Mouse (Mus musculus) layer of hippocampus, adult 18-20 months (tissue): ENCODE data around the gene Slc39a5. TPM values are rescaled to one million over a fixed set of nuclear protein-coding genes. Genes with fewer than 3 reads are reported as not detected.

ENCODE experiments used
- DNase-seq, 2 experiments: peaks; one replicate each; pipeline ENCODE4 v3.0.0; 2022; ENCODE audit warnings: low spot score in 2 of 2
- total RNA-seq, 2 experiments: library from RNA; stranded (reverse); gene quantifications; 2 replicates each; pipeline ENCODE4 v1.2.3; 2021

Gene Slc39a5
- total RNA-seq, 2 experiments from 2014 or later: 0.37 TPM; not detected in 1

DNA sequence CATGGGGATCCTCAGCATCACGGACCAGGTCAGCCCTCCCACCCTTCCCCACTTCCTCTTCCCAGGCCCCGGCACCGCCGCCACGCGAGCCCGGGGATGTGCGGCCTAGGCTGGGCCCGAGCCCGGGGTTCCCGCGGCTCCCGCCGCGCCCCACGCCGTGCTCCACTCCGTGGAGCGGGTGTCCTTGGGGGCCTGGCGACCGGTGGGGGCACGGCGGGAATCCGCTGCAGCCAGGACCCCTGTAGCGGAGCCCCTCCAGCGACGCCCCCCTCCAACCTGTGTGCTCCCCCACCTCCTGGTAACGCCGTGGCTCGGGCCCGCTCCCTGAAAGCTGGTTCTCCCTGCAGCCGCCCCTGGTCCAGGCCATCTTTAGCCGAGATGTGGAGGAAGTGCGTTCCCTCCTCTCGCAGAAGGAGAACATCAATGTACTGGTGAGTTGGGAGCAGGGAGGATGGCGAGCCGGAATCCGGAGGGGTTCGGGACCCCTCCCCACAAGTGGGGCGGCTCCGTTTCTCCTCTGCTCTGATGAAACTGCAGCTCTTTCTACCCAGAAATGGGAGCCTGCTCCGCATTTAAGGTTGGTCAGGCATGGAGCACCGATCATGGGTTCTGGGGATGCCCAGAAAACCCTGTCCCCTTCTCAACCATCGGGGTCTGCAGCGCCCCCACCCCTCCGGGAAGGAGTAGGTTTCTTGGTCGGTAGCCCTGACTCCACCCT is 23.6 kb downstream of the Slc39a5 start:
- DNase-seq: no peak

DNA sequence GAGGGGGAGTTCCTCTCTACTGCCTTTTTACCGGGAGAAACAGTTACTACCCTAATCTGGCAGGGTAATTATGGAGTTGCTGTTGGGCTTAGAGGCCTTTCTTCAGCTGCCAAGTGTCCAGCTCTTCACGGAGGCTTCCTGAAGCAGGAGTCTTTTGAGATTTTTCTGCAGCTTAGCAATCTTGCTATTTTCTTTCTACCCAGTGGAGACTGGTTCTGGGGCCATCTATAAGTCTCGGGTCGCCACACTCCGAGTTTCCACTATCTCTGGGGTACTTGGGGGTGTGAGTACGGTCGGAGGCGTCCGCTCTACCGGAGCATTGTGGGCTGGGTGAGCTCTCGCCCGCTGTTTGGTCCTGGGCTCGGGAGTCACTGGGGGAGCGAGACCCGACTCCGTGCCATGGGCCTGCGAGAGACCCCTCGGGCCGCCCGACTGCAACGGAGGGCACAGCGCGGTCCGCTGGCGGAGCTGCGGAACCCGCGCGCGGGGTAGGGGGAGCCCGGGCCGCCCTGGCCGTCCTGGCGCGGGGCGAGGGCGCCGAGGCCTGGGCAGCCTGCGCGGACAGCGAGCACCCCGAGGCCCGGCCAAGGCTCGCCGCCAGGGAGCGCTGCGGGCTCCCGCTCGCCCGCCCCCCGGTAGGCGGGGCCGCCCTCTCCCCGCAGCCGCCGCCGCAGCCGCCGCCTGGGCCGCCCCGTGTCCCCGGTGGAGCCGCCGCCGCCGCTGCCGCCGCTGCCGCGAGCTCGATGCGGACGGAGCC is 24.4 kb downstream of the Slc39a5 start, which contains the start of gene Ankrd52:
Ankrd52 (plus strand) TSS at position 661 of the 757 bp plus-strand sequence.
- DNase-seq: peak; percentile 67 to 81

DNA sequence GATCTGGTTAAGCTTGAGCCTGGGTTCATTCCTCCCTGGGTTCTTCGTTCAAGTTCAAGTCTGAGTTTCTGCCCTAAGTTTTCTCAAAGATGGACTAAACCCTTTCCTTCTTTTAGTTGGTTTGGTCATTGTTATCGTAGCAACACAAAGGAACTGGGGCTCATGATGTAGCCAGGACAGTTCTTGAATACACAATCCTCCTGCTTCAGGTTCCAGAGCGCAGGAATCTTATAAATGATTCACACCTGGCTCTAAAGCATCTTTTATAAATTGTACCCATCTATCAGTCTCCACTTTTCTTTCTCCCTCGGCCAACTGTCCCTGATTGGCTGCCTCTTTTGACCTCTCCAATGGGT is 25.0 kb downstream of the Slc39a5 start:
- DNase-seq: no peak

DNA sequence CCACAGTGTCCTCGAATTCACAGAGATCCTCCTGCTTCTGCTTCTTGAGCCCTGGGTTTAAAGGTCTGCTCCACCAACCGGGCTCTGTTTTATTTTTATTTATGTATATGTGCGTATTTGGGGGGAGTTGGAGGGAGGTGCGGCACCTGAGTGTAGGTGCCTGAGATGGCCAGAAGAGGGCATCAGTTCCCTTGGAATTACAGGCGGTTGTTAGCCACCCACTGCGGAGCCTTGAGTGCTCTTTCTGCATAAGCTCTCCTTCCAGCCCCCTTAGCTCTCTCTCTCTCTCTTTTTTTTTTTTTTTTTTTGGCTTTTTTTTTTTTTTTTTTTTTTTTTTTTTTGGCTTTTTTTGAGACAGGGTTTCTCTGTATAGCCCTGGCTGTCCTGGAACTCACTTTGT is 26.6 kb downstream of the Slc39a5 start:
- DNase-seq: no peak

DNA sequence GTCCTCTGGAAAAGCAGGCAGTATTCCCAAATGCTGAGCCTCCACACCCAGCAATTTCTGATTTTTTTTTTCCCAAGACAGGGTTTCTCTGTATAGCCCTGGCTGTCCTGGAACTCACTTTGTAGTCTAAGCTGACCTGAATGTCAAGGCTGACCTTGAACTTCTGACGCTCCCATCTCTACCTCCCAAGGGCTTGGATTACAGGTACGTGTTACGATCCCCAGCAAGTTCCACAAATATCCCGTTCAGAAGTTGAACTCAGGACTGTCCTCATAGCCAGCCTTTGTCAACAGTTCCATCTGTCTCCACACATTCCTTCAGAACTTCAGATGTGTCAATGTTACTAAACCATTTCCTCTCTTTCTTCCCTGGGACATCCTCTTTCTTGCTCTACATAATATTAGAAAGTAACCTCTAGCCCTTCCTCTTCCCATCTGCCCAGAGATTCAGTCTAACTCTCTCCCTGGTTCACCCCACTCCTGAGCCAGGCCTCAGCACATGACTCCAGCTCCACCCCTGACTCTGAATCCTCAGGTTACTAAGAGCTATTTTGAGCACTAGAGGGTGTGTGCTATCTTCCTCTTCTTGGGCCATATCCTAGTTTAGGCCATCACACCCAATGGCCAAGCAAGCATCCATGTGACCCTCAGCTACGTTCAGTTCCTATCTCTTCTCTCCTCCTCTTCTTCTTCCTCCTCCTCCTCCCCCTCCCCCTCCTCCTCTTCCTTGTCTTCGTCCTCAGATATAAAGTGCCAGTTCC is 27.9 kb downstream of the Slc39a5 start:
- DNase-seq: no peak

DNA sequence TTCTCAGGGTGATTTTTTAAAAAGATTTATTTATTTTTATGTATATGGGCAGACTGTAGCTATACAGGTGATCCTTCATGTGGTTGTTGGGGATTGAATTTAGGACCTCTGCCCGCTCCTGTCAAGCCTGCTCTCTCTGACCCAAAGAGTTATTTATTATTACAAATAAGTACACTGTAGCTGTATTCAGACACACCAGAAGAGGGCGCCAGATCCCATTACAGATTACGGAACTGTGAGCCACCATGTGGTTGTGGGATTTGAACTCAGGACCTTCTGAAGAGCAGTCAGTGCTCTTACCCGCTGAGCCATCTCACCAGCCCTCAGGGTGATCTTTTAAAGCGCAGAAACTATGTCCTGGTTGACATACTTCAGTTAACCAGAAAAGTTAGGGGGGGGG is 28.9 kb downstream of the Slc39a5 start:
- no peak for DNase-seq

DNA sequence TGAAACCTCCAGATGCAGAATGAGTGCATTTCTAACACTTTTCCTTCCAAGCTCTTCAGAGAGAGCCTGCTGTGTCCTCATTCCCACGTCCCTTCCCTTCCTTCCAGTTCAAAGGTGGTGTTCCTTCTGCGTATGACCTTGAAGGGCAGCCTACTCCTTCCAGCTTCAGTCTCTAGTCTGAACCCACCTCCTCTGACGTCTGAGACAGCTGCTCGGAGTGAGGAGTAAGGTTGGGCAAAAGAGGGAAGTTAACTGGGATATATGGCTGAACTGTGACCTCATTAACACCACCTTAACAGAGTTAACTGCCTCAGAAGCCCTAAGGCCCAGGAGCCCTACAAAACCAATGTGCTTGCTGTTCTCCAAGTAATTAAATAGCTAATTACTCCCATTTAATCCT is 30.4 kb downstream of the Slc39a5 start:
- no peak for DNase-seq

DNA sequence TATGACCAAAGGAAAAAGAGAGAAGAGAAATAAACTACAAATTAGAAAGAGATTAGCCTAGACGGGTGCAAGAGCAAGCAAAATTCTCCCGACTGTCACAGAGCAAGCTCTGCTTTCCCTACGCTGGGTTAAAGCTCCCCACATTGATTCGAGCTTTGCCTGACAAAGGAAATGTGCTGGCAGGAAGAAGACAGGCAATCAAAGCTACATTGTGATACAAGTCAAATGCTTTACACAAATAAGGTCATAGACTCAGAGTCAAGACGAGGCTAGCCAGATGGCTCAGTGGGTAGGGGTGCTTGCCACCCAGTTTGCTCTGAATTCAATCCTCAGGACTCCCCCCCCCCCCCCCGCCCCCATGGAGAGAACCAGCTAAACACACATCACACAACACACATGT is 31.0 kb downstream of the Slc39a5 start:
- DNase-seq: no peak

DNA sequence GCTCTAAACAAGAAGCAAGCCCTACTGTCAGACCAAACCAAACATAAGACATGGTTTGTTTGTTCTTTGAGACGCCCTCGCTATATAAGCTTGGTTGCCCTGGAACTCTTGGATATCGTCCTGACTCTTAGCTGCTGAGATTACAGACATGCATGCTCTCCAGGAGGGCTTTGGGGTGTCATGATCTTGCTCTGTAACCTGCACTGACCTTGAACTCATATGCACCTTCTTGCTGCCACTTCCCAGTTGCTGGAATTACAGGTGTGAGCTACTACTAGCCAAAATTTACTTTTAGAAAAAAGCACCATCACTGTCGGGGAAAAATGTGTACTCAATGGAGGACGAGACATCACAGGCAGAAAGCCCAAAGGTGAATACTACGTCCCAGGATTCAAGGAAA is 31.4 kb downstream of the Slc39a5 start:
- DNase-seq: no peak

DNA sequence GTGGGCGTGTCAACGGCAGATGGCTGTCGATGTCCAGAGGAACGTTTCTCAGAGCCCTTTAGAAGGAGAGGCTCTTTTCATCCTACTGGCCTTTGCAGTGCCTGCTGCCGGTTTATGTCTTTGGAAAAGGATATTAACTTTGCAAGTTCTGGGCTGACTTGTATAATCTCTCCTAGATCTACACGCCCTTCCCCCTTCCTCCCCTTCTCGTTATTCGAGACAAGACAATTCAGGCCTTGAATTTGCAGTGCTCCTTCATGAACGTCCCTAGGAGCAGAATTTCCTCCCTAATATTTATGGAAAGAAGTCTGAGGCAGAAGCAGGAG is 31.8 kb downstream of the Slc39a5 start:
- DNase-seq: no peak

DNA sequence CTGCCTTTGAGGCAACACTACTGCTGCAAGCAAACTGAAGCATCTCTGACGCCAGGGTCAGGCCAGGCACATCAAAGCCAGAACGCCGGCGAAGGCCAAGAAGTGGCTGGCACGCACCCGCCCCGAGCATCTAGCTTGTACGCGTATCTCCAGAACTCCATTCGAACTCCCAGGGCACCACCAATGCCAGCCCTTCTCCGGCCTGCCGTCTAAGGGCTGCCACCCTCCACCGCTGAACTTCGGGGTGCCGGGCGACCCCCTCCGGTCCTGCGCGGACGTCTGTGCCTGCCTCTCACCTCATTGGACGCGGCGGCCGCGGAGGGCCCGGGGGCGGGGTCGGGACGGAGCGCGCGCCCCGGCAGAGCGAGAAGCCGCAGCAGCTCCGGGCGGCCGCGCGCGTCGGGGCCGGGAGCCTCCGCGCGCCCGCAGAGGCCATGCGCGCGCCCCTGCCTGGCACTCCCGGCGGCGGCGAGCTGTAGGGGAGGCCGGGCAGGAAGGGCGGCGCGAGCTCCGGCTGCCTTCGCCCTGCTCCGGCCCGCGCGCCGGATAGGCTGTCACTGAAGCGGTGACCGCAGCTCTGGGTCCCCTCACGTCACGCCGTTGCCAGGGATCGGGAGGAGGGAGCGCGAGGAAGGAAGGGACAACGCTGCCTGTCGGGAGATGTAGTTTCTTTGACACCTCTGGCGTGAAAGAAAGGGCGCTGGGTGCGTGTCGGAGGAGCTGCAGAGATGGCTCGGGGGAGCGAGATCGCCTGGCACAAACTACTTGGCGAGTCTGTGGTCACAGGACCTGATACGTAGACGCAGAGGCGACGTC is 32.4 kb downstream of the Slc39a5 start, which contains the start of gene Coq10a:
Coq10a (minus strand) TSS at position 596 of the 816 bp plus-strand sequence.
- DNase-seq: peak; percentile 93

DNA sequence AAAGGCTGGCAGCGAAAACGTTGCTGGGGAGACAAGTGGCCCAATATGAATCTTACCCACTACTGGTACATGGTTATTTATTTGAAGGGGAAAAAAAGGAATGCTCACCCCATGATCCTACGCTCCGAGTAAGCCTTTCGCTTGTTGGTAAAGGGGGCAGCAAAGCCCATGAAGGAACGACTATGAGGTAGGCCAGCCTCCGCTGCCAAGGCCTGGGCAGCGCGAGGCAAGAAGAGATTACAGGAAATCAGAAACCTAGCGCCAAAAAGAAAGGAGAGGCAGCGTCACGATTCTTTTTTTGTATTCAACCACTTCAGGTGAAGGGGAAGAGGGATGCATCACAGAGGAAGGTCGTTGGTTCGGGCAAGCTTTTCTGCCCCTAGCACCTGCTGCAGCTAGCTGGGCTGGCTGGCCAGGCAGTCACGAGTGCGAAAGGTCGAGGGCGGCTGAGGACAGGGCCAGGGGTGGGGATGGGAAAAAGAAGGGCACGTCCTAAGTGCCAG is 33.1 kb downstream of the Slc39a5 start:
- DNase-seq: no peak

DNA sequence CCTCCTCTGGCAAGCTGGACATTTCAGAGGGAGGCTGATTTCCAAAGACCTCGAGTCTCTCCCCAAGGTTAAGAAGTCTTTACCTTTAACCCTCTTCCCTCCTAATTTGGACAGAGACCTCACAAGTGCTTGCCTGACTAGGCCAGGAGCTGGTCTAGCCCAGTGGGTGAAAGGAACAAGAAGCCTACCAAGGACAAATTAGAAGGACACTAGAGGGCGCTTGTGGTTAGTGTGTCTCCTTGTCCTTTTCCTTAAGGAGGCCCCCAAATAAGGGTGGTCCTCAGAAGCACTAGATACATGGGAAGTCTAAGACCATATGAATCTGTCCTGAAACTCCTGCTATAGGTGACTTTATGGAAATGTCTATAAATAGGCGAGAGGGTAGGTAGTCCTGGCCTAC is 38.5 kb downstream of the Slc39a5 start:
- DNase-seq: peak in 1 of 2 experiments; percentile 44

DNA sequence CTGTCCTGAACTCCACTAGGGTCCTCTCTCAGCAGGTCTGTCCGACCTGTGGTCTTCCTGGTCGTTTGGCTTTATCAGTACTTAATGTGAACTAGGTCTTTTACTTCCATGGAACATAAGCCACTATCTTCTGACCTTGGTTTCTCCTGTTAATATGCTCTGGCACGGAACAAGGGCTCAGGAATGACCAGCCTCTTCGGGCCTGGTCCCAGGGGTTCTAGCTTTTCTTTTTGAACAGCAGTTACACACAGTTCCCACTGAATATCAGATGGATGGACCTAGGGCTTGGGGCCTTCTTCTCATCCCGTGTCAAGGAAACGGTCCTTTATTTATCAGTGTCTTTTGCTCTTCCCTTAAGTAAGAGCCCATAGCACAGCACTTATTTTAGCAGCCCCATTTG is 39.2 kb downstream of the Slc39a5 start:
- DNase-seq: no peak

DNA sequence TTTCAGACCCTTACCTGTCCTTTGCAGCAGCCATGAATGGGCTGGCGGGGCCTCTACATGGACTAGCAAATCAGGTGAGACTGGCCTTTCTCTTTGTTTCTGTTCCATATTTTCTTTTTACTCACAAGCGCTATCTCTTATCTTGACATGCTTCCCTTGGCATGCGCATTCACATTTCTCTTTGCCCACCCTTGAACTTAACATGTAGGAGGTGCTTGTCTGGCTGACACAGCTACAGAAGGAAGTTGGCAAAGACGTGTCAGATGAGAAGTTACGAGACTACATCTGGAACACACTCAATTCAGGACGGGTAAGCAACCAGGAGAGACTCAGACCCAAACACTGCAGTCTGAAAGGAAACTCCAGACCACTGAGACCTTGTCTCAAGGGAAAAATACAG is 41.8 kb downstream of the Slc39a5 start:
- no peak for DNase-seq

DNA sequence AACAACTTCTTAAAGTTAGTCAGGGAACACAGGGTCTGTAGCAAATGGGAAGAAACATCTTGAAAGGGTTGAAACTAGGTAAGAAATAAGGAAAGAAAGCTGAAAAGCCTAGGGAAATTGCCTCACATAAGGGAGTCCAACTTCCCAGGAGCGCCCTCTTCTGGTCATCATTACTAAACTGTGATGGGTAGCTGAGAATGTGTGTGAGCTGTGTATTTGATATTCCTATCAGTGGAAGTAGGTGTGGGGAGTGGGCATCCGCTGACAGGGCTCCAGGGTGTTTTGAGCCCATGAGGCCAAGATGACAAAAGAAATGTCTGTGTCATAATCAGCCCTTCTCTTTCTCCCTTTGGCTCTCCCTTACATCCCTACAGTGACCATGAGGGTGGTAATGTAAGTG is 42.2 kb downstream of the Slc39a5 start:
- peak in 1 of 2 experiments; percentile 77 for DNase-seq

DNA sequence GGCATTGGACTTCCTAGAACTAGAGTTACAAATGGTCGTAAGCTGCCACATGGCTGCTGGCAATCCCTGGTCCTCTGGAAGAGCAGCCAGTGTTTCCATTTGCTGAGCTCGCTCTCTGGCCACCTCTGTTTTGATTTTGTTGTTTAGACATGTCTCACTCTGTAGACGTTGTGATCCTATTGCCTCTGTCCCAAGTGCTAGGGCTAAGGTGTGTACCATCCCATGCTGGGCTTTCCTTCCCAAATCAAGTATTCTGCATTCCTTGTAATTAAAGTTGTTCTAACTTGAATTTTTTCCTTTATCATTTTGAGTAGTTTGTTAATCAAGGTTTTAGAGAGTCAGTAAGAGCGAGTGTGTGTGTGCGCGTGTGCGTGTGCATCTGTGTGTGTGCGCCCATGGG is 53.5 kb downstream of the Slc39a5 start:
- DNase-seq: no peak
